Mouse (Mus musculus) erythroblast, embryonic 14.5 days (primary cell): ENCODE measurements around the gene Lpp. TPM values are rescaled to one million over a fixed set of nuclear protein-coding genes. Genes with fewer than 3 reads are reported as not detected.

Source experiments
- H3K27me3 ChIP-seq: 2 replicates; pipeline ENCODE4 v1.6.1; 2012; ENCODE audit warnings: inconsistent platforms; ENCODE audit not compliant: control insufficient read depth
- H3K36me3 ChIP-seq: 2 replicates; pipeline ENCODE4 v1.6.1; 2012; ENCODE audit warnings: mild to moderate bottlenecking, inconsistent platforms; ENCODE audit not compliant: control insufficient read depth
- H3K4me1 ChIP-seq: 2 replicates; pipeline ENCODE4 v1.6.1; 2012; ENCODE audit warnings: inconsistent platforms; ENCODE audit not compliant: control insufficient read depth
- H3K4me3 ChIP-seq: replicated peaks from 2 replicates; pipeline ENCODE3; 2012; ENCODE audit warnings: moderate library complexity, mild to moderate bottlenecking, inconsistent platforms
- H3K9me3 ChIP-seq: 2 replicates; pipeline ENCODE4 v1.6.1; 2012; ENCODE audit warnings: low read length, inconsistent platforms, mixed read lengths; ENCODE audit not compliant: control insufficient read depth
- GATA1 ChIP-seq: IDR thresholded peaks from 2 replicates; pipeline ENCODE4 v1.6.1; 2012; ENCODE audit warnings: low read length, inconsistent platforms, mixed read lengths
- TAL1 ChIP-seq: IDR thresholded peaks from 3 replicates; pipeline ENCODE4 v1.6.1; 2012; ENCODE audit warnings: low read length, inconsistent platforms, mixed read lengths
- polyA plus RNA-seq: library from polyadenylated mRNA; stranded (reverse); fragments of >175 nt; gene quantifications from 2 replicates; pipeline ENCODE4 v1.2.3, GENCODE M21; 2012

Gene Lpp
- polyA plus RNA-seq, 1 experiment: not detected

DNA sequence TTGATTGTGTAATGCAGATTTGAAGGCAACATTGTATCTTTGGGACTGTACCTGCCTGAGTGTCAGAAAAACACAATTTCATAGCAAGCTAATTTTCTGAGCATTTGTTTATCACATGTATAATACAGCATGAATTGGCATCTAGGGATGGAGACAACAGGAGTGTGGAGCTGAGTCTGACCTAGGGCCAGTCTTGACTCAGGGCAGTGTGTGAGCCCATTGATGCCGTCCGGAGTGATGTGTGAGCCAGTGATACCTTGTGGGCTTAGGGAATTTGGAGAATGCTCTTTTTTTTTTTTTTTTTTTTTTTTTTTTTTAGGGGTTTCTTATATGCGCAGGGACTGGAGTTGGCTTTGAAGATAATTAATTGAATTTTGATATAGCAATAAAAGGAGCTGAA is 174.3 kb downstream of the Lpp start:
- no peaks in the 10 kb centered on the region for H3K9me3 ChIP-seq
- no peaks in the 10 kb centered on the region for H3K27me3 ChIP-seq
- no peaks in the 10 kb centered on the region for H3K4me1 ChIP-seq
- H3K36me3 ChIP-seq: no peaks in the 10 kb centered on the region
- TF ChIP-seq GATA1 (no peak), TAL1 (no peak)
- H3K4me3 ChIP-seq: no peak overlapping the region

DNA sequence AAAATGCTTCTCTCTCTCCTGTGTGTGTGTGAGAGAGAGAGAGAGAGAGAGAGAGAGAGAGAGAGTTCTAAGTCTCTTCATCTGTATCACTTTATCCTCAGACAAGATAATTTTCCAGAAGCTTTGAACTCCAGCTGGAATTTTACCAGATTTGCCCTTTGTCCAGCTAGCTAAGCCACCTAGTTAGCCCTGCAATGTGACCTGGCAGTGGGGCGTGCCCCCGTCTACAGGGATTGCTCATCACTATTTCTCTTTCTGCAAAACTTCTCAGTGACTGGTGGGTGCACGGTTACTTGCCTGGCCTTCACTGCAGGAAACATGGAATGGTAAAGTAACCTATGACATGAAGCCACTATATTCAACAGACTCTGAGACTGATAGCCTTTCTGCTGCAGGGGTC is 174.8 kb downstream of the Lpp start:
- Histone ChIP-seq H3K9me3 (no peaks in the 10 kb centered on the region), H3K36me3 (no peaks in the 10 kb centered on the region), H3K4me1 (no peaks in the 10 kb centered on the region), H3K4me3 (no peak overlapping the region), H3K27me3 (no peaks in the 10 kb centered on the region)
- TF ChIP-seq TAL1 (no peak), GATA1 (no peak)

DNA sequence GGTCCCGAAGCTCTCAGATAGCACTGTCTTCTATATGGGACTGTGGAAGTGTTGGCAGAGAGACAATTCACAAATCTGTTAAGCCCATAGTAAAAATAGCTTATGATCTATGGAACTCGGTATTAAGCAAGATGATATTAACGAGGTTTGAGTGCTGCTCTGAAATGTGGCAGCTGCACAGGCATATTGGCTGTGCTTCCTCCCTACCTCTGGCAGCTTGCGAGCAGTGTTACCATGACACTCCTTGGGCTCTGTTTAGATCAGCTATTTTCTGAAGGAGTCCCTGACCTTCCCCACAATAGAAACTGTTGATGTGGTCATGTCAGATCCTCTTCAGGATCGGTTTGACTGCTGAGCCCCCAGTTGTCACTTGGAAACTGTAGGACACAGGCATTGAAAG is 176.4 kb downstream of the Lpp start:
- TF ChIP-seq TAL1 (no peak), GATA1 (no peak)
- Histone ChIP-seq H3K4me3 (no peak overlapping the region), H3K27me3 (no peaks in the 10 kb centered on the region), H3K36me3 (no peaks in the 10 kb centered on the region), H3K9me3 (no peaks in the 10 kb centered on the region), H3K4me1 (no peaks in the 10 kb centered on the region)

DNA sequence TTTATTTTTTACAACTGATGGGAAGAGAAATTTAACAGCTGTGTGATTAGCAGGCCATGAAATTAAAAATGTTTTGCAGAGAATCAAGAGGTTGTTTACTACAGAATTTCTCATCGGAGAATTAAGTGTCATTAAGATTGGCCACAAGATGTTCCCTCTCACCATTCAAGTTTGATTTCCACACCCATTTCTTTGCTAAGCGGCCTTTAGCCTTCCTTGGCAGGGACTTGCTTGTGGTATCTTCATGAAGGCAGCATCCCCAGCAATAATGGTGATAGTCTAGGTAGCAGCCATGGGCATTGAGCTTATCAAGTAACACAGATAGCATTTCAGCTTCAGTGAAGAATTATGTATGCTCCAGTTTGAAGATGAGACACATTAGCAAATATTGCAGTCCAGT is 183.7 kb downstream of the Lpp start:
- H3K36me3 ChIP-seq: no peaks in the 10 kb centered on the region
- no peaks in the 10 kb centered on the region for H3K9me3 ChIP-seq
- no peaks in the 10 kb centered on the region for H3K27me3 ChIP-seq
- H3K4me1 ChIP-seq: no peaks in the 10 kb centered on the region
- no peak for TF ChIP-seq TAL1
- TF ChIP-seq GATA1: no peak
- no peak overlapping the region for H3K4me3 ChIP-seq

DNA sequence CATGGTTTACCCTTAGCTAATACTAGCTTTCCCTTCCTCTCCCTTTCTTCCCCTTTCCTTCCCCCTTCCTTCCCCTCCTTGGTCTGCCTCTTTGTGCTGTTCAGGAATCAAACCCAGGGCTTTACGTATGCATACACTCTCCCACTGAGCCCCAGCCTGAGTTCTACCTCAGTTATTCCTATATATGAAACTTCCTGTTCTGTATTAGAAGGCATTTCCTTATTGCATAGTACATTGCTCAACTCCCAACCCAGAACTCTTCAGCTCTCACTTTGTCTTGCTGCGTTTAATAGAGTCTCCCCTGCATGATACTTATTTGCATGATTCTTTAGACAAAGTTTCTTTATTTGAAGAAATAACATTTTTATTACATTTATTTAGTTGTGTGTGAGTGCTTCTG is 184.5 kb downstream of the Lpp start:
- no peak overlapping the region for H3K4me3 ChIP-seq
- no peaks in the 10 kb centered on the region for H3K36me3 ChIP-seq
- H3K27me3 ChIP-seq: no peaks in the 10 kb centered on the region
- no peak for TF ChIP-seq TAL1
- no peak for TF ChIP-seq GATA1
- H3K9me3 ChIP-seq: no peaks in the 10 kb centered on the region
- H3K4me1 ChIP-seq: no peaks in the 10 kb centered on the region

DNA sequence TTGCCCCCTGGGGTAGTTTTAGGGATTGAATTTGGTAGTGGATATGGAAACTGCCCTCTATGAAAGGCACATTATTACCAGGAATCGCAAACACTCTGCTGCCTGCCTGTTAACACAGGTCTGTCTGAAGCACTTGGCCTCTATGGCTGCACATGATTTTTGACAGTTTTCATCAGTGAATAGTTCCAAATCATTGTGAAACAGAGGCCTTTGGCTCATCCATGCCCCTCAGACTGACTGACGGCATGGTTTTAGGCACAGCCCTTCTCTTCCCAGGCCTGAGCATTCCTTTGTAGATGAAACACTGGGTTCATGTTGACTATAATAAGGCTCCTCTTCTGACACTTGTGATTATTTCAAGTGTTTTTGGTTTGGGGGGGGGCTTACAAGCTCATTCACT is 189.5 kb downstream of the Lpp start:
- Histone ChIP-seq H3K27me3 (no peaks in the 10 kb centered on the region), H3K4me3 (no peak overlapping the region), H3K9me3 (no peaks in the 10 kb centered on the region), H3K36me3 (no peaks in the 10 kb centered on the region), H3K4me1 (no peaks in the 10 kb centered on the region)
- no peak for TF ChIP-seq GATA1
- no peak for TF ChIP-seq TAL1

DNA sequence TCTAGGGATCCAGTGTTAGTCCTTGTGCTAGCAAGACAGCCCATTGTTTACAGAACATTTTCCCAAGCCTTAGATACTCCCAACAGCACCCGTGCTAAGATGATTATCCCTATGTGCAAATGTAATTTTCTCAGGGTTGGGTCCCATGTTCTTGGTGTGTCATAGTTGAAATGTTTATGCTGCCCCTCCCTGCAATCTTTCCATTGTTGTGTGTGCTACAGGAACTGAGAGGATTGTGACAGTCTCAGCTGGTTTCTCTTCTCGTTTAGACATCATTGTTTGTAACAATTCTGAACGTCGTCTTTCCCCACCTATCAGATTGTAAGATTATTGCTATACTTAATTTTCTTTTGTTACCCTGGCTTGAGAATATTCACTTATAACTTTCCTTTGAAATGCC is 200.2 kb downstream of the Lpp start:
- Histone ChIP-seq H3K4me1 (no peaks in the 10 kb centered on the region), H3K4me3 (no peak overlapping the region), H3K9me3 (no peaks in the 10 kb centered on the region), H3K36me3 (no peaks in the 10 kb centered on the region), H3K27me3 (no peaks in the 10 kb centered on the region)
- TF ChIP-seq GATA1 (no peak), TAL1 (no peak)

DNA sequence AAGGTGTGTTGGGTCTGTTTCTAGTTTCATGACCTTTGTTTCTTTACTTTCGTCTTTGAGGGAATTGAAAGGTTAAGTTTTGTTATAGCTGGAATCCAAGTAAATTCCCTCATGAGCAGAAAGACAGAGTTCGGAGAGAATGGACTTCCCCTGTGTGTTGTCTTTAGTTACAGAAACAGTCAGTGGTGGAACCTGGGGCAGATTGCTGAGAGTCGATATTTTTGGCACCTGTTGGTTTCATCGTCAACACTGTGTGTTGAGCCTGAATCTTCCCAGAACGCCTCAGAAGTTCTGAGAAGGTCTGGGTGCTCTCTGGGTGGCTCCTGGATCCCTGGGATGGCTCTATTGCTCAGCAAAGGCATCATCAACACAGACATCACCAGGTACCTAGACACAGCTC is 201.2 kb downstream of the Lpp start:
- TF ChIP-seq TAL1 (no peak), GATA1 (no peak)
- no peaks in the 10 kb centered on the region for H3K4me1 ChIP-seq
- H3K36me3 ChIP-seq: no peaks in the 10 kb centered on the region
- H3K4me3 ChIP-seq: no peak overlapping the region
- H3K9me3 ChIP-seq: no peaks in the 10 kb centered on the region
- no peaks in the 10 kb centered on the region for H3K27me3 ChIP-seq

DNA sequence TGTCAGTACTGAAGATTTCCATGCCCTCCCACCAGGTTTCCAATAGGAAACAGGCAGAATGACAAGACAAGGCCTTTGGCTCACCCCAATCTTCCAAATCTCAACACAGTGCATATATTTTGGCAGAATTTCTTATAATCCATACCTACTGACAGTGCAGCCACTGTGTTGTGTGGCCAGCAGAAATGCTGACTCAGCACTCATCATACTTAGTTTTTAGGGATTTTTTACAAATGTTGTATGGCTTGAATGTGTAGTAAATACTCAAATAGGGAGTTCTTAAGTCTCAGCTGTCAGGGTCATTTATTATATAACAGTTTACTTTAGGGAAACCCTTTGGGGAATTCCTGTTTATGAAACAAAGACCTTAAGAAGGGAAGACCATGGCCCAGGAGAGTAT is 202.2 kb downstream of the Lpp start:
- Histone ChIP-seq H3K36me3 (no peaks in the 10 kb centered on the region), H3K27me3 (no peaks in the 10 kb centered on the region), H3K4me3 (no peak overlapping the region), H3K9me3 (no peaks in the 10 kb centered on the region), H3K4me1 (no peaks in the 10 kb centered on the region)
- no peak for TF ChIP-seq TAL1
- no peak for TF ChIP-seq GATA1

DNA sequence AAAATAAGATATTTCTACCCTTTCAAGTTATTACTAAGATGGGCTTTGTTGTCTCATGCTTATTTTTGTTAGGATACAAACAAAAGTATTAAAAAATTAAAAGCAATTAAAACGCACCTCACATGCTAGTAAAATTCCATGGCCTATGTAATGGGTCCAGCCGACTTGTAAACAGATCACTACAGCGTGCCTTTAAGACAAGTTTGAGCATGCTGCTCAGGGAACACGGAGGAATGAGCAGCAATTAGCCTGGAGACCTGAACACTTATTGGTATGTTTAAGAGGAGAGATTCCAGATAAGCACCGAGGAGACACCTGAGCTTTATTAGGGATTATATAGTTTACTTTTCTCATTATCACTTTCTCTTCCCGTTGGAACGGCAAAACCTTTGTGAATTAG is 205.3 kb downstream of the Lpp start:
- H3K9me3 ChIP-seq: no peaks in the 10 kb centered on the region
- H3K4me3 ChIP-seq: no peak overlapping the region
- TF ChIP-seq GATA1 (no peak), TAL1 (no peak)
- H3K36me3 ChIP-seq: no peaks in the 10 kb centered on the region
- no peaks in the 10 kb centered on the region for H3K27me3 ChIP-seq
- H3K4me1 ChIP-seq: no peaks in the 10 kb centered on the region
